Mouse (Mus musculus) lung, adult 2 months (tissue): ENCODE measurements at regions not wholly inside any gene's neighbourhood (a gene's known extent, or its start where the extent isn't known, plus 50 kb on each side); places are given as distances from the start of the nearest gene placed in this dataset.

ENCODE experiments used
- CTCF ChIP-seq: fragments of 200-500 bp; IDR thresholded peaks from 2 replicates; pipeline ENCODE4 v1.5.1; 2011; ENCODE audit warnings: mild to moderate bottlenecking, low read length, control low read depth; ENCODE audit not compliant: insufficient read depth
- POLR2A ChIP-seq: fragments of 200-500 bp; IDR thresholded peaks from 2 replicates; pipeline ENCODE4 v1.6.1; 2011; ENCODE audit warnings: low read depth, mild to moderate bottlenecking, control low read depth, low read length, borderline replicate concordance; ENCODE audit errors: extremely low read depth

DNA sequence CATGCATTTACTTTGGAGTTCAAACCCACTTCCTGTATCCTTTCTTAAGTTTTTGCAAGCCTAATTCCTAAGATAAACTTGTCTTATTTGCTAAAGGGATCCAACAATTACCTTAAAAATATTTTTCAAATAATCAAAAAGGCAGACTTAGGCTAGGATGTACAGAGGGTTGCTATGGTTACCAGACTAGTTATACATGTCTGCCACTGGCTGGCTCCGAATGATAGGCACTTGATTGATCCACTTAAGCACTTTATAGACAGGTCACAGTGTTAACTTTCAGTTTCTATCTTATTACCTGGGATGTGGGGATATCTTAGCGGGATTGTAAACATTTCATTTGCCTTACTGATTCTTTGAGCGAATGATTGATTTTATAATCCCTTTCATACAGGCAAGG lies 346.6 kb downstream of the Zfp619 start:
- TF ChIP-seq POLR2A (no peak), CTCF (no peak)
